Mouse (Mus musculus): Measurements from ENCODE around the gene Cldn6.

Gene Cldn6

GRCm38 (mm10) chr17:23717003-23717402, 38.0 kb downstream of the Cldn6 start:
- in situ Hi-C loops (cut with MboI; ENCODE audit: unreplicated experiment in 2 of 2), result no loop called here

- in situ Hi-C loops (cut with MboI; ENCODE audit: unreplicated experiment in 2 of 2), result no loop called here
Measured at GRCm38 (mm10) chr17:23719455-23719854, 40.4 kb downstream of the Cldn6 start.

GRCm38 (mm10) chr17:23721886-23722285, 42.8 kb downstream of the Cldn6 start:
- in situ Hi-C loops (cut with MboI; ENCODE audit: unreplicated experiment in 2 of 2), result no loop called here

- in situ Hi-C loops (cut with MboI; ENCODE audit: unreplicated experiment in 2 of 2), result no loop called here
Measured at GRCm38 (mm10) chr17:23722376-23723125, 43.5 kb downstream of the Cldn6 start, which contains the start of gene 1520401A03Rik. Gene 1520401A03Rik (minus strand): TSS chr17:23722783.

GRCm38 (mm10) chr17:23725477-23725876, 46.4 kb downstream of the Cldn6 start:
- in situ Hi-C loops (cut with MboI; ENCODE audit: unreplicated experiment in 2 of 2), result no loop called here

GRCm38 (mm10) chr17:23725999-23726757, 47.1 kb downstream of the Cldn6 start, which contains the start of gene Pkmyt1:
Gene Pkmyt1 (plus strand): TSS chr17:23726336.
- in situ Hi-C loops (cut with MboI; ENCODE audit: unreplicated experiment in 2 of 2), result no loop called here

GRCm38 (mm10) chr17:23726758-23727142, 47.7 kb downstream of the Cldn6 start:
- in situ Hi-C loops (cut with MboI; ENCODE audit: unreplicated experiment in 2 of 2), result no loop called here

- in situ Hi-C loops (cut with MboI; ENCODE audit: unreplicated experiment in 2 of 2), result no loop called here
Measured at GRCm38 (mm10) chr17:23730441-23730840, 51.4 kb downstream of the Cldn6 start.

Measured in v-Abl transformed pro-B cells (cell line).